21 mouse cellular contexts compared by ENCODE assay signal in genomic region chr12:86628050-86628782, GRCm38 (mm10). TPM values are rescaled to one million over a fixed set of nuclear protein-coding genes. Genes with fewer than 3 reads are reported as not detected.
A peak's percentile ranks its signal among the peaks of the same experiment; 100 is the strongest.
DNase-seq lines count a peak whose midpoint lies in the region; ATAC-seq lines count a peak whose summit lies in the region.
"Had no signal": no experiment of that assay in that cellular context is flagged by ENCODE, and none has a peak within 500 bp of the region (broad histone marks: within the 10 kb centered on the region; RNA-seq: fewer than 3 reads in every experiment).

No protein-coding gene starts in this region.

- no peaks in the 10 kb centered on the region for H3K36me3 ChIP-seq in kidney, embryonic 14.5 days (ENCODE audit: control insufficient read depth, insufficient read depth, low read length)
- no peaks in the 10 kb centered on the region for H3K36me3 ChIP-seq in lung, embryonic 16.5 days (ENCODE audit: control insufficient read depth, insufficient read depth, low read length)
- H3K36me3 ChIP-seq in stomach, embryonic 15.5 days = no peaks in the 10 kb centered on the region
- H3K36me3 ChIP-seq: embryonic facial prominence, embryonic 12.5 days; G1E; midbrain, embryonic 12.5 days had no signal

- H3K4me1 ChIP-seq in kidney, embryonic 14.5 days (ENCODE audit: control insufficient read depth, insufficient read depth, low read length) = no peaks in the 10 kb centered on the region
- peaks cover 17% of the 10 kb centered on the region for H3K4me1 ChIP-seq in lung, embryonic 16.5 days (replicated peaks; ENCODE audit: control insufficient read depth, insufficient read depth, low read length)
- H3K4me1 ChIP-seq in stomach, embryonic 15.5 days = no peaks in the 10 kb centered on the region
- H3K4me1 ChIP-seq: embryonic facial prominence, embryonic 12.5 days; forebrain, embryonic 13.5 days; midbrain, embryonic 12.5 days had no signal

- intact Hi-C loops in left cerebral cortex, postnatal 10 days (cut with DNase I) = no loop called here

- H3K27me3 ChIP-seq in kidney, embryonic 14.5 days (ENCODE audit: control insufficient read depth, insufficient read depth, low read length) = no peaks in the 10 kb centered on the region
- H3K27me3 ChIP-seq in lung, embryonic 16.5 days (ENCODE audit: control insufficient read depth, insufficient read depth, low read depth, low read length) = no peaks in the 10 kb centered on the region
- H3K27me3 ChIP-seq in stomach, embryonic 15.5 days (replicated peaks) = no peaks in the 10 kb centered on the region
- H3K27me3 ChIP-seq: embryonic facial prominence, embryonic 12.5 days; forebrain, embryonic 13.5 days; midbrain, embryonic 12.5 days had no signal

- no peak for ATAC-seq in kidney, embryonic 14.5 days (ENCODE audit: low FRiP score, low TSS enrichment)
- peak; percentile 92 for ATAC-seq in lung, embryonic 16.5 days (ENCODE audit: low read depth)
- no peak for ATAC-seq in stomach, embryonic 15.5 days (ENCODE audit: insufficient read depth, low FRiP score, low read depth)
- ATAC-seq: forebrain, embryonic 13.5 days; intestine, embryonic 16.5 days had no signal

- H3K9me3 ChIP-seq in kidney, embryonic 14.5 days (ENCODE audit: control insufficient read depth, low read length) = no peaks in the 10 kb centered on the region
- no peaks in the 10 kb centered on the region for H3K9me3 ChIP-seq in lung, embryonic 16.5 days (ENCODE audit: control insufficient read depth, low read length)
- H3K9me3 ChIP-seq in stomach, embryonic 15.5 days = no peaks in the 10 kb centered on the region
- H3K9me3 ChIP-seq: embryonic facial prominence, embryonic 12.5 days; forebrain, embryonic 13.5 days; G1E; midbrain, embryonic 12.5 days had no signal

- DNase-seq in adrenal gland, postnatal 14 days = peak; percentile 25
- DNase-seq in adrenal gland, postnatal 4 days (ENCODE audit: low spot score in 2 of 2) = no peak
- DNase-seq in kidney, postnatal 10 days = peak; percentile 36
- DNase-seq in left cerebral cortex, postnatal 10 days (ENCODE audit: extremely low spot score in 1 of 2, low spot score in 2 of 2) = no peak
- DNase-seq: cerebellum, postnatal 10 days; heart, postnatal 36 days; layer of hippocampus, postnatal 36 days; retina, postnatal 1 day; thymus, postnatal 14 days had no signal

- no peak overlapping the region for H3K27ac ChIP-seq in kidney, embryonic 14.5 days (ENCODE audit: low read depth, low read length)
- H3K27ac ChIP-seq in lung, embryonic 16.5 days (ENCODE audit: low read length) = peak overlapping the region; percentile 73
- 0 out of 2 replicates have a peak overlapping the region, but pooled peaks have one; percentile 26 for H3K27ac ChIP-seq in stomach, embryonic 15.5 days
- H3K27ac ChIP-seq: embryonic facial prominence, embryonic 12.5 days; forebrain, embryonic 13.5 days; hindbrain, embryonic 14.5 days; liver, embryonic 14.5 days; midbrain, embryonic 12.5 days had no signal

- 50% methylated on average over 10 of the region's 10 CpGs for WGBS in kidney, embryonic 14.5 days
- WGBS in lung, embryonic 16.5 days = 30% methylated on average over 10 of the region's 10 CpGs
- 43% methylated on average over 10 of the region's 10 CpGs for WGBS in stomach, embryonic 15.5 days

- H3K4me3 ChIP-seq in kidney, embryonic 14.5 days (ENCODE audit: low read length) = no peak overlapping the region
- H3K4me3 ChIP-seq in lung, embryonic 16.5 days (ENCODE audit: low read length) = no peak overlapping the region
- no peak overlapping the region for H3K4me3 ChIP-seq in stomach, embryonic 15.5 days (replicated peaks)
- H3K4me3 ChIP-seq: embryonic facial prominence, embryonic 12.5 days; erythroblast, embryonic 14.5 days; forebrain, embryonic 13.5 days; midbrain, embryonic 12.5 days had no signal

- H3K9ac ChIP-seq in kidney, embryonic 14.5 days (ENCODE audit: low read depth, low read length) = no peak overlapping the region
- H3K9ac ChIP-seq in lung, embryonic 16.5 days (ENCODE audit: low read length) = no peak overlapping the region
- H3K9ac ChIP-seq in stomach, embryonic 15.5 days = no peak overlapping the region
- H3K9ac ChIP-seq: embryonic facial prominence, embryonic 12.5 days; forebrain, embryonic 13.5 days; hindbrain, embryonic 14.5 days; liver, embryonic 14.5 days; midbrain, embryonic 12.5 days had no signal

- H3K4me2 ChIP-seq in kidney, embryonic 14.5 days (replicated peaks; ENCODE audit: low read depth, low read length) = no peak overlapping the region
- no peak overlapping the region for H3K4me2 ChIP-seq in lung, embryonic 16.5 days (ENCODE audit: low read depth, low read length)
- H3K4me2 ChIP-seq in stomach, embryonic 15.5 days = no peak overlapping the region
- H3K4me2 ChIP-seq: embryonic facial prominence, embryonic 12.5 days; forebrain, embryonic 13.5 days; hindbrain, embryonic 14.5 days; midbrain, embryonic 12.5 days had no signal

RNA-seq across cellular contexts. Expression of gene Vash1, which starts 50.3 kb away (rescaled TPM):
- total RNA-seq in adrenal gland, postnatal 14 days (2021) = 12.0 and 12.2 TPM in 2 replicates
- total RNA-seq in adrenal gland, postnatal 4 days (2021) = 10 to 100 TPM; 22.0 to 24.4 TPM
- 8.4 and 9.6 TPM in 2 replicates for polyA plus RNA-seq in kidney, embryonic 14.5 days (2014; fragmentation: Nextera tagmentation; extraction: Ambion mirVana)
- 9.7 and 10.0 TPM in 2 replicates for polyA plus RNA-seq in lung, embryonic 16.5 days (2015; fragmentation: Nextera tagmentation; extraction: Ambion mirVana)
- 8.7 and 9.7 TPM in 2 replicates for polyA plus RNA-seq in stomach, embryonic 15.5 days (2015; fragmentation: Nextera tagmentation; extraction: Ambion mirVana)
- 100 to 1,000 TPM in 1 of 2 experiments, 10 to 100 TPM in 1; 92.6 to 100 TPM for total RNA-seq in left cerebral cortex, postnatal 10 days (2021)
- total RNA-seq: G1E; monocyte, adult 5-6 weeks had no signal
- polyA plus RNA-seq: erythroblast, embryonic 14.5 days; G1E had no signal

Comparison
In these comparisons a context has a peak if more than half of its experiments do, and no peak if none do; other contexts are left out.
1. DNase-seq: peak in adrenal gland, postnatal 14 days (single experiment) and kidney, postnatal 10 days (single experiment); none in adrenal gland, postnatal 4 days (0 of 2) and left cerebral cortex, postnatal 10 days (0 of 2).